ENCODE assay signal across 8 mouse cellular contexts in genomic region chr4:136173210-136173715, GRCm38 (mm10). TPM values are rescaled to one million over a fixed set of nuclear protein-coding genes. Genes with fewer than 3 reads are reported as not detected.
A peak's percentile ranks its signal among the peaks of the same experiment; 100 is the strongest.
DNase-seq lines count a peak whose midpoint lies in the region; ATAC-seq and TF ChIP-seq lines count a peak whose summit lies in the region.

No protein-coding gene starts in this region.

- intact Hi-C loops in left cerebral cortex, postnatal 25 days (cut with DNase I), result no loop called here

- peaks cover 37% of the 10 kb centered on the region for H3K79me2 ChIP-seq in myocyte (ENCODE audit: control insufficient read depth, insufficient read depth)

- no peaks in the 10 kb centered on the region for H3K27me3 ChIP-seq in kidney, embryonic 15.5 days
- H3K27me3 ChIP-seq in hindbrain, embryonic 15.5 days, result no peaks in the 10 kb centered on the region
- no peaks in the 10 kb centered on the region for H3K27me3 ChIP-seq in myocyte (ENCODE audit: control insufficient read depth, insufficient read depth, insufficient read length)

- H3K4me2 ChIP-seq in kidney, embryonic 15.5 days, result peak overlapping the region; percentile 98
- H3K4me2 ChIP-seq in hindbrain, embryonic 15.5 days, result peak overlapping the region; percentile 100
- H3K4me2 ChIP-seq in myocyte (ENCODE audit: low read depth), result peak overlapping the region; percentile 98

- WGBS in kidney, embryonic 15.5 days, result 2% methylated on average over 14 of the region's 14 CpGs
- 3% methylated on average over 14 of the region's 14 CpGs for WGBS in bone marrow, adult 2 months
- 4% methylated on average over 14 of the region's 14 CpGs for WGBS in hindbrain, embryonic 15.5 days

- H3K9ac ChIP-seq in kidney, embryonic 15.5 days, result peak overlapping the region; percentile 63
- H3K9ac ChIP-seq in hindbrain, embryonic 15.5 days, result no peak overlapping the region

- H3K27ac ChIP-seq in kidney, embryonic 15.5 days, result peak overlapping the region; percentile 71
- peak overlapping the region; percentile 97 for H3K27ac ChIP-seq in bone marrow, adult 2 months (ENCODE audit: control insufficient read depth, insufficient read depth, low read depth, low read length, poor library complexity)
- no peak overlapping the region for H3K27ac ChIP-seq in hindbrain, embryonic 15.5 days (replicated peaks)

- DNase-seq in kidney, adult 11 months, result no peak
- DNase-seq in left cerebral cortex, postnatal 25 days (ENCODE audit: low spot score in 2 of 2), result no peak
- no peak for DNase-seq in gastrocnemius, postnatal 25 days
- DNase-seq in cerebellum, postnatal 14 days, result no peak

- ATAC-seq in kidney, embryonic 15.5 days (replicated peaks; ENCODE audit: low FRiP score), result no peak
- no peak for ATAC-seq in hindbrain, embryonic 15.5 days (ENCODE audit: low FRiP score, low read depth)

- no peak for TF ChIP-seq CTCF in bone marrow, adult 2 months (IDR thresholded peaks at IDR 0.05; ENCODE audit: control insufficient read depth, insufficient read depth, low read length)

- peaks cover 53% of the 10 kb centered on the region for H3K4me1 ChIP-seq in kidney, embryonic 15.5 days
- peaks cover 17% of the 10 kb centered on the region for H3K4me1 ChIP-seq in bone marrow, adult 2 months (ENCODE audit: control insufficient read depth, insufficient read depth, low read length)
- H3K4me1 ChIP-seq in hindbrain, embryonic 15.5 days (replicated peaks), result peaks cover 28% of the 10 kb centered on the region

- H3K9me3 ChIP-seq in kidney, embryonic 15.5 days (replicated peaks), result no peaks in the 10 kb centered on the region
- no peaks in the 10 kb centered on the region for H3K9me3 ChIP-seq in hindbrain, embryonic 15.5 days

- H3ac ChIP-seq in myocyte (ENCODE audit: control insufficient read depth, insufficient read length), result peak overlapping the region; percentile 97

- H3K36me3 ChIP-seq in kidney, embryonic 15.5 days, result no peaks in the 10 kb centered on the region; the same call in 1 of the 2 replicates
- H3K36me3 ChIP-seq in hindbrain, embryonic 15.5 days, result no peaks in the 10 kb centered on the region
- H3K36me3 ChIP-seq in myocyte (ENCODE audit: control insufficient read depth, insufficient read depth), result peaks cover 7% of the 10 kb centered on the region

- no peak; the same call in none of the 2 replicates for TF ChIP-seq POLR2A in bone marrow, adult 2 months (IDR thresholded peaks at IDR 0.05; ENCODE audit: borderline replicate concordance, control insufficient read depth, low read depth, low read length)
- peak; percentile 33 for TF ChIP-seq POLR2A in myocyte (IDR thresholded peaks at IDR 0.05; ENCODE audit: insufficient read length, low read depth)

- H3K4me3 ChIP-seq in kidney, embryonic 15.5 days (replicated peaks), result peak overlapping the region; percentile 79
- H3K4me3 ChIP-seq in bone marrow, adult 2 months (replicated peaks; ENCODE audit: control insufficient read depth, low read depth, low read length), result peak overlapping the region; percentile 94
- H3K4me3 ChIP-seq in hindbrain, embryonic 15.5 days, result peak overlapping the region; percentile 60
- peak overlapping the region; percentile 98 for H3K4me3 ChIP-seq in myocyte

TF ChIP-seq in myocyte, 11 proteins besides CTCF, POLR2A, EP300 and RAD21:
- TF ChIP-seq CEBPB (IDR thresholded peaks at IDR 0.05; ENCODE audit: insufficient read depth, poor library complexity, severe bottlenecking) (no peak), MYOD1 (IDR thresholded peaks at IDR 0.05; ENCODE audit: control insufficient read depth in 1 of 3, insufficient read length in 2 of 3, low read depth in 2 of 3) (peak in 1 of 3 experiments; percentile 6), USF1 (IDR thresholded peaks at IDR 0.05; ENCODE audit: low read depth) (no peak), MYOG (IDR thresholded peaks at IDR 0.05; ENCODE audit: control insufficient read depth in 1 of 3, insufficient read depth in 1 of 3, insufficient read length in 2 of 3, low read depth in 2 of 3) (no peak)

RNA-seq across cellular contexts. Expression of gene E2f2, which starts 1.1 kb away (rescaled TPM):
- 9.7 and 10.5 TPM in 2 replicates for polyA plus RNA-seq in kidney, embryonic 15.5 days (2015; fragmentation: Nextera tagmentation; extraction: Ambion mirVana)
- 146 and 157 TPM in 2 replicates for polyA plus RNA-seq in bone marrow, adult 2 months (2011; ENCODE audit: insufficient read depth, insufficient read length, low replicate concordance, missing spikeins)
- 2.8 and 3.6 TPM in 2 replicates for polyA plus RNA-seq in hindbrain, embryonic 15.5 days (2015; fragmentation: Nextera tagmentation; extraction: Ambion mirVana)
- polyA plus RNA-seq in myocyte (2012; fragmentation: generic; extraction: Trizol), result 56.3 TPM
- total RNA-seq in left cerebral cortex, postnatal 25 days (2021), result 1 to 10 TPM in 1 of 2 experiments, under 1 TPM in 1; 0.66 to 1.2 TPM
- 1 to 10 TPM; 1.8 to 3.5 TPM for total RNA-seq in gastrocnemius, postnatal 25 days (2021)

RNA-seq across cellular contexts. Expression of gene Id3, which starts 30.0 kb away (rescaled TPM):
- 862 and 905 TPM in 2 replicates for polyA plus RNA-seq in kidney, embryonic 15.5 days (2015; fragmentation: Nextera tagmentation; extraction: Ambion mirVana)
- polyA plus RNA-seq in bone marrow, adult 2 months (2011; ENCODE audit: insufficient read depth, insufficient read length, low replicate concordance, missing spikeins), result 14.5 and 33.8 TPM in 2 replicates
- polyA plus RNA-seq in hindbrain, embryonic 15.5 days (2015; fragmentation: Nextera tagmentation; extraction: Ambion mirVana), result 208 TPM in 2 replicates
- 15.2 TPM for polyA plus RNA-seq in myocyte (2012; fragmentation: generic; extraction: Trizol)
- 10 to 100 TPM; 37.5 to 39.2 TPM for total RNA-seq in left cerebral cortex, postnatal 25 days (2021)
- total RNA-seq in gastrocnemius, postnatal 25 days (2021), result 10 to 100 TPM; 13.5 to 21.2 TPM

RNA-seq across cellular contexts. Expression of gene Asap3, which starts 32.9 kb away (rescaled TPM):
- polyA plus RNA-seq in kidney, embryonic 15.5 days (2015; fragmentation: Nextera tagmentation; extraction: Ambion mirVana), result 4.5 and 6.0 TPM in 2 replicates
- polyA plus RNA-seq in bone marrow, adult 2 months (2011; ENCODE audit: insufficient read depth, insufficient read length, low replicate concordance, missing spikeins), result 0.23 and 0.60 TPM in 2 replicates
- polyA plus RNA-seq in hindbrain, embryonic 15.5 days (2015; fragmentation: Nextera tagmentation; extraction: Ambion mirVana), result 5.8 and 6.5 TPM in 2 replicates
- 3.9 TPM for polyA plus RNA-seq in myocyte (2012; fragmentation: generic; extraction: Trizol)
- 1 to 10 TPM; 3.1 to 3.2 TPM for total RNA-seq in left cerebral cortex, postnatal 25 days (2021)
- 1 to 10 TPM; 2.8 to 3.0 TPM for total RNA-seq in gastrocnemius, postnatal 25 days (2021)
